Mouse (Mus musculus): ENCODE results near the gene Rad51b.

- TF ChIP-seq CTCF (conservative IDR thresholded peaks at IDR 0.05; ENCODE audit: low read length) (no peak), NANOG (IDR thresholded peaks at IDR 0.05; ENCODE audit: borderline replicate concordance, low read length) (no peak)
Observed at GRCm38 (mm10) chr12:79807410-79807847, 510.3 kb downstream of the Rad51b start.

Measured in E14TG2a.4 (cell line).